Mouse (Mus musculus) embryonic facial prominence, embryonic 13.5 days (tissue): Measurements from ENCODE around the gene B430306N03Rik. TPM values are rescaled to one million over a fixed set of nuclear protein-coding genes. Genes with fewer than 3 reads are reported as not detected.
"Not testable (repeated sequence)": the region's sequence is repeated elsewhere in the genome, so short reads cannot be mapped to it uniquely, and the experiment has no call there.

Experiments used
- ATAC-seq: fragments of 200-750 bp; cut with Nextera tagmentation; 2 replicates; pipeline ENCODE4 v1.8.0; 2017; ENCODE audit warnings: low read depth; ENCODE audit not compliant: insufficient number of reproducible peaks, insufficient read depth, low FRiP score, low TSS enrichment
- H3K27ac ChIP-seq: fragments of 300-500 bp; sonication (generic); 2 replicates; pipeline ENCODE4 v1.5.1; 2015; ENCODE audit warnings: moderate library complexity, mild to moderate bottlenecking, inconsistent platforms
- H3K27me3 ChIP-seq: fragments of 300-500 bp; sonication (generic); 2 replicates; pipeline ENCODE4 v1.6.1; 2015; ENCODE audit warnings: mild to moderate bottlenecking, inconsistent platforms
- H3K36me3 ChIP-seq: fragments of 300-500 bp; sonication (generic); 2 replicates; pipeline ENCODE4 v1.6.1; 2015; ENCODE audit warnings: mild to moderate bottlenecking, inconsistent platforms
- H3K4me1 ChIP-seq: fragments of 300-500 bp; sonication (generic); 2 replicates; pipeline ENCODE4 v1.6.1; 2015; ENCODE audit warnings: inconsistent platforms
- H3K4me2 ChIP-seq: fragments of 300-500 bp; sonication (generic); 2 replicates; pipeline ENCODE4 v1.6.1; 2015; ENCODE audit warnings: moderate library complexity, mild to moderate bottlenecking, inconsistent platforms
- H3K4me3 ChIP-seq: fragments of 300-500 bp; sonication (generic); 2 replicates; pipeline ENCODE4 v1.5.1; 2015; ENCODE audit warnings: mild to moderate bottlenecking, inconsistent platforms
- H3K9ac ChIP-seq: fragments of 300-500 bp; sonication (generic); 2 replicates; pipeline ENCODE4 v1.6.1; 2015; ENCODE audit warnings: mild to moderate bottlenecking, inconsistent platforms
- H3K9me3 ChIP-seq: fragments of 300-500 bp; sonication (generic); 2 replicates; pipeline ENCODE4 v1.6.1; 2016; ENCODE audit warnings: inconsistent platforms
- WGBS: fragments of 180-500 bp; shearing (Covaris S2); methylation state at CpG from one replicate; pipeline ENCODE4 v1.1.7; 2015; ENCODE audit warnings: mixed read lengths; 5-methylcytosine and 5-hydroxymethylcytosine counted together
- polyA plus RNA-seq: library from polyadenylated mRNA; unstranded; fragments of >200 nt; fragmentation: Nextera tagmentation; extraction: Ambion mirVana; gene quantifications from 2 replicates; pipeline ENCODE4 v1.2.1, GENCODE M21; 2015

B430306N03Rik gene
- polyA plus RNA-seq, 1 experiment from 2014 or later: not detected

DNA sequence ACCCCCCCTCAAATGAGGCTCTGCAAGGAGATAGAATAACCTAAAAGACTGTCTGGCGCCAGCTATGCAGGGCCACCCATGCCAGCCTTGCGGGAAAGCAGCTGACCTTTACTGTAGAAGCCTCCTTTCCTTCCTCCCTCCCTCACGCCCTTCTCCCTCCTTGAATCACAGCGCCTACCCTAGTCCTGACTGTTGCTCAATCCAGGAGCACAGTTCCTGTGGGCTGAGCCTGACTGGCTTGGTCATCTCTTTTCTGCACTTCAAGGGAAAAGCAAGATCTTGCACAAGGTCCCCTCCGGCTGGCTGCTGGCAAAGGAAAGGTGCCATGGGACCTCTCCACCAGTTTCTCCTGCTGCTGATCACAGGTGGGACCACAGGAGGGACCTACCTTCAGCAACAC is 30.3 kb downstream of the B430306N03Rik start, which contains the start of gene Trem2:
TSS of gene Trem2 (plus strand) at position 171 of the 400 bp plus-strand sequence.
- H3K27me3 ChIP-seq: no peaks in the 10 kb centered on the region
- no peak within 1 kb of the TSS for H3K4me2 ChIP-seq
- no peak within 1 kb of the TSS for H3K9ac ChIP-seq
- no peak within 1 kb of the TSS for H3K27ac ChIP-seq
- H3K4me1 ChIP-seq: no peaks in the 10 kb centered on the region
- no peak within 1 kb of the TSS for H3K4me3 ChIP-seq
- H3K36me3 ChIP-seq: no peaks in the 10 kb centered on the region
- WGBS: 79% methylated on average over 5 of the region's 5 CpGs
- H3K9me3 ChIP-seq: no peaks in the 10 kb centered on the region
- ATAC-seq: no peak

GRCm38 (mm10) chr17:48346834-48347233 is 30.9 kb downstream of the B430306N03Rik start:
- no peaks in the 10 kb centered on the region for H3K9me3 ChIP-seq

GRCm38 (mm10) chr17:48347287-48347686 is 31.3 kb downstream of the B430306N03Rik start:
- Histone ChIP-seq H3K27ac (no peak overlapping the region), H3K36me3 (no peaks in the 10 kb centered on the region), H3K4me3 (no peak overlapping the region), H3K4me2 (no peak overlapping the region), H3K9ac (no peak overlapping the region), H3K27me3 (no peaks in the 10 kb centered on the region), H3K4me1 (no peaks in the 10 kb centered on the region), H3K9me3 (no peaks in the 10 kb centered on the region)
- ATAC-seq: no peak
- 79% methylated on average over 2 of the region's 2 CpGs for WGBS

More at GRCm38 (mm10) chr17:48346834-48347233, 30.9 kb downstream of the B430306N03Rik start:
- Histone ChIP-seq H3K4me3 (no peak overlapping the region), H3K4me2 (no peak overlapping the region), H3K9ac (no peak overlapping the region), H3K27ac (no peak overlapping the region), H3K36me3 (no peaks in the 10 kb centered on the region), H3K4me1 (no peaks in the 10 kb centered on the region), H3K27me3 (no peaks in the 10 kb centered on the region)
- ATAC-seq: no peak
- 75% methylated on average over 4 of the region's 4 CpGs for WGBS

DNA sequence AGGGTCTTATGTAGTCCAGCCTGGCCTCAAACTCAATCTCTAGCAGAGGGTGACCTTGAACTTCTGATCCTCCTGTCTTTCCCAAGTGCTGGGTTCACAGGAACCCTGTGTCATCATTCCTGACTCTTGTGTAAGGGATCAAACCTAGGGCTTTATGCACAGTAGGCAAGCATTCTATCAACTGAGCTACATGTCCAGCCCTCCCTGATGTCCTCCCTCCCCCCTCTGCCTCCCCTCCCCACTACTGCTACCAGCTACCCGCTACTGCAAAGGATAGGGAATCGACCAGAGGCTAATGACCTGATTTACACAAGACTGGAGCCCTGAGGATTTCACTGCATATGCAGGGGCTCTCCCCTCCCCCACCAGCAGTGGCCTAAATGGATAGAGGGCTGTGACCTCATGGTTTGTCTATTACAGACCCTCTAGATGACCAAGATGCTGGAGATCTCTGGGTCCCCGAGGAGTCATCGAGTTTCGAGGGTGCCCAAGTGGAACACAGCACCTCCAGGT is 34.8 kb downstream of the B430306N03Rik start:
- H3K4me3 ChIP-seq: no peak overlapping the region
- ATAC-seq: no peak
- no peaks in the 10 kb centered on the region for H3K9me3 ChIP-seq
- H3K36me3 ChIP-seq: no peaks in the 10 kb centered on the region
- 74% methylated on average over 5 of the region's 5 CpGs for WGBS
- H3K27me3 ChIP-seq: no peaks in the 10 kb centered on the region
- no peak overlapping the region for H3K27ac ChIP-seq
- no peak overlapping the region for H3K9ac ChIP-seq
- H3K4me1 ChIP-seq: no peaks in the 10 kb centered on the region
- no peak overlapping the region for H3K4me2 ChIP-seq

- not testable (repeated sequence) for H3K27me3 ChIP-seq, H3K4me2 ChIP-seq, H3K36me3 ChIP-seq, H3K4me1 ChIP-seq, H3K9ac ChIP-seq, H3K4me3 ChIP-seq, H3K27ac ChIP-seq, ATAC-seq, H3K9me3 ChIP-seq
- 79% methylated on average over 7 of the region's 7 CpGs for WGBS
Measured at GRCm38 (mm10) chr17:48352976-48353375, 37.0 kb downstream of the B430306N03Rik start.

- WGBS: 76% methylated on average over 3 of the region's 3 CpGs
- H3K9ac ChIP-seq: no peak overlapping the region
- no peak overlapping the region for H3K4me2 ChIP-seq
- no peaks in the 10 kb centered on the region for H3K36me3 ChIP-seq
- H3K9me3 ChIP-seq: no peaks in the 10 kb centered on the region
- H3K27ac ChIP-seq: no peak overlapping the region
- no peak overlapping the region for H3K4me3 ChIP-seq
- no peaks in the 10 kb centered on the region for H3K27me3 ChIP-seq
- ATAC-seq: no peak
- H3K4me1 ChIP-seq: no peaks in the 10 kb centered on the region
Measured at GRCm38 (mm10) chr17:48355822-48356221, 39.9 kb downstream of the B430306N03Rik start.

DNA sequence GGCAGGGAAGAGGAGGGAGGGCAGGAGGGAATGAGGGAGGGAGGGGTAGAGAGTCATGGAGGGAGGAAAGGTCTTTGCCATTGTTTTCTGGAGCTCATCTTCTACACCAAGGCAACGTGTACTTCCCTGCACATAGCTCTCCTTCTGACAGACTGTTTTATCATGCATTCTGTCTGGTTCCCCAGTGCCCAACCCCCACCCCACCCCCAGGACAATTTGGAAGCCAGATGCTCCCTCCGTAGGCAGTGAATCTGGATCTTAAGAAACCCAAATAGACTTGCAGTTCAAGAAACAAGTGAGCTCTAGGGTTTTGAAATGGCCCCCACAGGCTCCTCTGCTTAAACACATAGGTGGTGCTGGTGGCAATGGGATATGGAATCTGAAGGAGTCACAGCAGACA is 42.0 kb downstream of the B430306N03Rik start:
- Histone ChIP-seq H3K9me3 (no peaks in the 10 kb centered on the region), H3K36me3 (no peaks in the 10 kb centered on the region), H3K4me2 (no peak overlapping the region), H3K27me3 (no peaks in the 10 kb centered on the region), H3K4me1 (no peaks in the 10 kb centered on the region), H3K9ac (no peak overlapping the region), H3K27ac (no peak overlapping the region), H3K4me3 (no peak overlapping the region)
- ATAC-seq: no peak
- WGBS: 35% methylated on average over 2 of the region's 2 CpGs

DNA sequence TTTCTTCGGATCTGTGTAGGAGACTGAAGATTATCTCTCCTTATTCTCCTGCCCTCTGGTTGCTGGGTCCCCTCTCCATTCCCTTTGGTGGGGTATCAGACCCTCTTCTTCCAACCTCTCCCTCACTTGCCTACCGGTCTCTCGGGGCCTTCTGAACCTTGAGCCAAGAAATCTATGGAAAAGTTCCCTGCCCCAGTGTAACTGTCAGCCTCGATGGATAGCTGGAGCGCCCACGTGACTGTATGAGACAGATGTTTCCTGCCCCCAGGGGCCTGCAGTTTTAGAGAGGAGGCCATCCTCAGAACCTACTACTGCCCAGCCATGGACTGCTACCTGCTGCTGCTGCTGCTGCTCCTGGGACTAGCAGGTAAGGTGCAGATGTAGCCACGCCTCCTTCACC is 43.7 kb downstream of the B430306N03Rik start, which contains the start of gene Treml1:
TSS of gene Treml1 (plus strand) at position 301 of the 400 bp plus-strand sequence.
- no peak within 1 kb of the TSS for H3K4me2 ChIP-seq
- H3K4me1 ChIP-seq: no peaks in the 10 kb centered on the region
- H3K9me3 ChIP-seq: no peaks in the 10 kb centered on the region
- H3K4me3 ChIP-seq: no peak within 1 kb of the TSS
- no peaks in the 10 kb centered on the region for H3K36me3 ChIP-seq
- no peak within 1 kb of the TSS for H3K27ac ChIP-seq
- H3K9ac ChIP-seq: no peak within 1 kb of the TSS
- 76% methylated on average over 7 of the region's 7 CpGs for WGBS
- no peaks in the 10 kb centered on the region for H3K27me3 ChIP-seq
- ATAC-seq: no peak

DNA sequence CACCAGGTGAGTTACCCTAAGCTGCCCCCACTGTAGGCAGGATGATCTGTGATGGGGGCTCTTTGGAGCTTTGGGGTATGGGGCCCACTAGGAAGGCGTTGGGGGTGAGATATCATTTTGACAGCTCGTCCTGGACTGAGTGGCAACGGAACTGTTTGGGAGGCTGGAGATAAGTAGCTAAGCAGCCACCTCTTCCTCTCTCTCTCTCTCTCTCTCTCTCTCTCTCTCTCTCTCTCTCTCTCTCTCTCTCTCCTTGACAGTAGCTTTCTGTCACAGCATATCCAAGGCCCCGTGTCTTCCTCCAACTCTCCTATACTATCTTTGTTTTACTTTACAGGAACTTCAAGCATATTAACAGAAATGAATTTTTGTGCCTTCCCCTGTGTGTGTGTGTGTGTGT is 44.5 kb downstream of the B430306N03Rik start:
- 74% methylated on average over 4 of the region's 4 CpGs for WGBS
- H3K36me3 ChIP-seq: no peaks in the 10 kb centered on the region

DNA sequence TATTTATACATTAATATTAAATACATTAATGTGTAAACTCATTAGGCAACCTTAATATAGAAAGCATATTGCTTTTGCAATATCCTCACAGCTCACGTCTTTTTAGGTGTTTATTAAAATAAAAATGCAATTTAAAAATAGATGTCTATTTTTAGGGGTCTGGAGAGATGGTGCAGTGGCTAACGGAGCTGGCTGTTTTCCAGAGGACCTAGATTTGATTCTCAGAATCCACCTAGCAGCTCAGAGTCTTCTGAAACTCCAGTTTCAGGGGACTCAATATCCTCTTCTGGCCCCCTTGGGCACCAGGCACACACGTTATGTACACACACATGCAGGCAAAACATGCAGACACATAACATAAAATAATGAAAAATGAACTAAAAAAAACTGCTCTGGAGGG is 46.4 kb downstream of the B430306N03Rik start:
- Histone ChIP-seq H3K4me2 (no peak overlapping the region), H3K36me3 (no peaks in the 10 kb centered on the region), H3K4me3 (no peak overlapping the region), H3K4me1 (no peaks in the 10 kb centered on the region), H3K27ac (no peak overlapping the region), H3K27me3 (no peaks in the 10 kb centered on the region), H3K9ac (no peak overlapping the region), H3K9me3 (no peaks in the 10 kb centered on the region)
- ATAC-seq: no peak
- 81% methylated on average over 3 of the region's 3 CpGs for WGBS

More for the DNA sequence above, 44.5 kb downstream of the B430306N03Rik start:
- no peak overlapping the region for H3K9ac ChIP-seq
- H3K9me3 ChIP-seq: no peaks in the 10 kb centered on the region
- H3K4me2 ChIP-seq: no peak overlapping the region
- H3K4me1 ChIP-seq: no peaks in the 10 kb centered on the region
- no peaks in the 10 kb centered on the region for H3K27me3 ChIP-seq
- no peak for ATAC-seq
- no peak overlapping the region for H3K27ac ChIP-seq
- H3K4me3 ChIP-seq: no peak overlapping the region

DNA sequence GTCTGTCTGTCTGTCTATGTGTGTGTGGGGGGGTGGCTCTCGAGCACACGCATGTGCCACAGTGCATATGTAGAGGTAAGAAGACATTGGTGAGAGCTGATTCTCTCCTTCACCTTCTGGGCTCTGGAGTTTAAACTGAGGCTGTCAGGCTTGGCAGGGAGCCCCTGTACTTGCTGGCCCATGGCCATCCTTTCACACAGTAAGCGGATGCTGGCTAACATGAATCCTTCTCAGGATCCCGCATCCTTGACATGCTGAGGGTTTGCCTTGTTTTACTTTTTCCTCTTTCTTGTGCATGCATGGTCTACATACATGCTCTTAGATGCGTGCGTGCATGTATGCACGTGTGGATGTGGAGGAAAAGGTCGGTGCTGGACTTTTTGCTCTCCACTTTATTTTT is 47.0 kb downstream of the B430306N03Rik start:
- no peak overlapping the region for H3K4me3 ChIP-seq
- no peaks in the 10 kb centered on the region for H3K9me3 ChIP-seq
- H3K36me3 ChIP-seq: no peaks in the 10 kb centered on the region
- no peak overlapping the region for H3K27ac ChIP-seq
- 88% methylated on average over 8 of the region's 8 CpGs for WGBS
- no peaks in the 10 kb centered on the region for H3K27me3 ChIP-seq
- ATAC-seq: no peak
- no peak overlapping the region for H3K4me2 ChIP-seq
- no peaks in the 10 kb centered on the region for H3K4me1 ChIP-seq
- no peak overlapping the region for H3K9ac ChIP-seq

GRCm38 (mm10) chr17:48363421-48363965 is 47.6 kb downstream of the B430306N03Rik start:
- no peak overlapping the region for H3K4me2 ChIP-seq
- no peak for ATAC-seq

More at GRCm38 (mm10) chr17:48363421-48363965, 47.6 kb downstream of the B430306N03Rik start:
- H3K4me1 ChIP-seq: no peaks in the 10 kb centered on the region
- H3K27ac ChIP-seq: no peak overlapping the region
- H3K27me3 ChIP-seq: no peaks in the 10 kb centered on the region
- H3K9ac ChIP-seq: no peak overlapping the region
- WGBS: 63% methylated on average over 6 of the region's 6 CpGs
- H3K9me3 ChIP-seq: no peaks in the 10 kb centered on the region
- H3K36me3 ChIP-seq: no peaks in the 10 kb centered on the region
- no peak overlapping the region for H3K4me3 ChIP-seq
